Mouse (Mus musculus) kidney, embryonic 14.5 days (tissue): ENCODE results near the gene Hmcn2. TPM values are rescaled to one million over a fixed set of nuclear protein-coding genes. Genes with fewer than 3 reads are reported as not detected.
A peak's percentile ranks its signal among the peaks of the same experiment; 100 is the strongest.

Experiments used
- ATAC-seq: fragments of 200-750 bp; cut with Nextera tagmentation; 2 replicates; pipeline ENCODE4 v1.8.0; 2017; ENCODE audit warnings: moderate number of reproducible peaks, mild to moderate bottlenecking, moderate TSS enrichment, moderate library complexity; ENCODE audit not compliant: low FRiP score, low TSS enrichment
- H3K27ac ChIP-seq: fragments of 300-500 bp; sonication (generic); 2 replicates; pipeline ENCODE4 v1.5.1; 2014; ENCODE audit warnings: low read depth, mild to moderate bottlenecking, low read length, moderate library complexity, mixed read lengths
- H3K27me3 ChIP-seq: fragments of 300-500 bp; sonication (generic); 2 replicates; pipeline ENCODE4 v1.6.1; 2014; ENCODE audit warnings: mild to moderate bottlenecking, low read length; ENCODE audit not compliant: control insufficient read depth, insufficient read depth
- H3K36me3 ChIP-seq: fragments of 300-500 bp; sonication (generic); 2 replicates; pipeline ENCODE4 v1.6.1; 2014; ENCODE audit warnings: low read length, mixed read lengths; ENCODE audit not compliant: control insufficient read depth, insufficient read depth
- H3K4me1 ChIP-seq: fragments of 300-500 bp; sonication (generic); 2 replicates; pipeline ENCODE4 v1.6.1; 2014; ENCODE audit warnings: low read length, mixed read lengths; ENCODE audit not compliant: control insufficient read depth, insufficient read depth
- H3K4me2 ChIP-seq: fragments of 300-500 bp; sonication (generic); replicated peaks from 2 replicates; pipeline ENCODE4 v1.6.1; 2014; ENCODE audit warnings: low read depth, mild to moderate bottlenecking, low read length
- H3K4me3 ChIP-seq: fragments of 300-500 bp; sonication (generic); 2 replicates; pipeline ENCODE4 v1.5.1; 2014; ENCODE audit warnings: mild to moderate bottlenecking, low read length
- H3K9ac ChIP-seq: fragments of 300-500 bp; sonication (generic); 2 replicates; pipeline ENCODE4 v1.6.1; 2014; ENCODE audit warnings: low read depth, mild to moderate bottlenecking, low read length, moderate library complexity
- H3K9me3 ChIP-seq: fragments of 300-500 bp; sonication (generic); 2 replicates; pipeline ENCODE4 v1.6.1; 2016; ENCODE audit warnings: low read length; ENCODE audit not compliant: control insufficient read depth
- WGBS: fragments of 180-500 bp; shearing (Covaris S2); extraction: QIAGEN DNeasy Blood & Tissue Kit; methylation state at CpG from one replicate; pipeline ENCODE4 v1.1.7; 2014; 5-methylcytosine and 5-hydroxymethylcytosine counted together
- polyA plus RNA-seq: library from polyadenylated mRNA; unstranded; fragments of >200 nt; fragmentation: Nextera tagmentation; extraction: Ambion mirVana; gene quantifications from 2 replicates; pipeline ENCODE4 v1.2.1, GENCODE M21; 2014

Gene Hmcn2
- polyA plus RNA-seq, 1 experiment from 2014 or later = not detected

DNA sequence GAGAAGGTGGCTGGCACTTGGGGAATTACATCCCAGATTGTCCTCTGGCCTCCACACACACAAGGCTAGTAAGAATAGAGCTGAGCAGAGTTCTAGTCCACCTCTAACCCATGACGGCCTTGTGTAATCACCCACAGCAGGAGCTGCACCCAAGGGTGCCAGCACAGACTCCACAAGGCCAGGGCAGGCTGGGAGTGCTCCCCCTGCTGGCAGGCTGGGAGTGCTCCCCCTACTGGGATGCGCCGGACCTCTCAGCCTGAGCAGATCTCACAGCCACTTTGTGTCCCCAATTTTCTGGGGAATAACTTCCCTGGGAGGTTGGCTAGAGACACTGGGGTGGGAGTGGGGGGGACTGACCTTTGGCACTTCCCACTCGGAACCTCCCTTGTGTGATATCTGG lies 68.7 kb downstream of the Hmcn2 start:
- Histone ChIP-seq H3K4me1 (no peaks in the 10 kb centered on the region), H3K4me2 (no peak overlapping the region), H3K27me3 (no peaks in the 10 kb centered on the region), H3K36me3 (no peaks in the 10 kb centered on the region), H3K27ac (no peak overlapping the region), H3K9me3 (no peaks in the 10 kb centered on the region), H3K4me3 (no peak overlapping the region), H3K9ac (no peak overlapping the region)
- ATAC-seq = no peak
- 26% methylated on average over 4 of the region's 4 CpGs for WGBS

DNA sequence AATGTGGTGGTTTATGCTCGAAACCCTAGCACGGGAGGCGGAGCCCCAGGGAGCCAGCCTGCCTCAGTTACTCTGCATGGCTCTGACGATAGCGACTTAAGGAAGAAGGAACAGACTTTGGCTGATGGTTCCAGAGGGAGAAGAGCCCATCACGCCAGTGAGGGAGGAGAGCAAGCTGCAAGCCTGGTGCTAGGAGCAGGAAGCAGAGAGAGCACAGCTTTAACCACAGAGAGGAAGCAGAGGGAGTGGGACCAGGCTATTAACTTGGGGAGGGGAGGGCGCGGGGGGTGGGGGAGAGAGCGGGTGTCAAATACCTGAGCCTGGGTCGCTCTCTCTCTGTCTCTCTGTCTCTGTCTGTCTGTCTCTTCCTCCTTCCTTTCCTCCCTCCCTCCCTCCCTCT lies 102.8 kb downstream of the Hmcn2 start:
- H3K4me3 ChIP-seq = no peak overlapping the region
- no peaks in the 10 kb centered on the region for H3K36me3 ChIP-seq
- H3K4me2 ChIP-seq = no peak overlapping the region
- no peak overlapping the region for H3K27ac ChIP-seq
- no peaks in the 10 kb centered on the region for H3K4me1 ChIP-seq
- no peaks in the 10 kb centered on the region for H3K27me3 ChIP-seq
- no peak overlapping the region for H3K9ac ChIP-seq
- ATAC-seq = no peak
- WGBS = 54% methylated on average over 10 of the region's 10 CpGs
- H3K9me3 ChIP-seq = no peaks in the 10 kb centered on the region

DNA sequence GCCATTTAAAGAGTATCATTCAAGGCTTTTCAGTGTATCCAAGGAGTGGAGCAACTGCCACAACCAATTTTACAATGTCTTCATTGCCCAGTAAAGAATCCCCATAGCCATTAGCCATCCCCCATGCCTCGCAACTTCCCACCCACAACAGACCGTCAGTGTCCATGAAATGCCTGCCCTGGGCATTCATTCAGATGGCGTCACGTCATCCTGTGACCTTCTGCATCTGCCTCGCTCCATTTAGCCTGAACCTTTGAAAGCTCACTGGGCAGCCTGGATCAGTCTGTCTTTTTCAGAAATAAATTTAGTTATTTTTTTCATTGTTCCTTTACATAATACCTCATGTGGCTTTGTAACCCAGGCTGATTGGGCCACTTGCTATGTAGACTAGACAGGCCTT lies 103.8 kb downstream of the Hmcn2 start:
- 68% methylated on average over 5 of the region's 5 CpGs for WGBS
- Histone ChIP-seq H3K9me3 (no peaks in the 10 kb centered on the region), H3K9ac (no peak overlapping the region), H3K27ac (no peak overlapping the region), H3K36me3 (no peaks in the 10 kb centered on the region), H3K27me3 (no peaks in the 10 kb centered on the region), H3K4me1 (no peaks in the 10 kb centered on the region), H3K4me3 (no peak overlapping the region), H3K4me2 (no peak overlapping the region)
- ATAC-seq = no peak

DNA sequence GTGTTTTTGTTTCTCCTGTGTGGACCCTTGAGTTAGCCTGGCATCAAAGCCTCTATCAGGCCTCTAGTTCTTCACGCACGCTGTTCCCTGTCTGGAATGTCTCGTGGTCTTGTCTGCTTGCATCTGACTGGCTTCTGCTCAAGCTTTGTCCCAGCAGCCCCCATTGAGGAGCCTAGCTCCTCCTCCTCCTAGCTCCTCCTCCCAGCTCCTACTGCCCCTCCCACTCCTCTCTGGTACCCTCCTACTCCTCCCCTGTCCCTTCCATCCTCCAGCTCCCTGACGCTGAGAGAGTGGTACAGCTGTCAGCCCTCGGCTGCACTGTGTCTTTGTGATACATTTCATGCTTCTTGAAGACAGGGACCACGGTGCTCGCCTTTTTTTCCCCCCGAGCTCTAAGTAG lies 104.4 kb downstream of the Hmcn2 start:
- no peak overlapping the region for H3K4me2 ChIP-seq
- WGBS = 20% methylated on average over 8 of the region's 8 CpGs
- no peaks in the 10 kb centered on the region for H3K9me3 ChIP-seq
- ATAC-seq = no peak
- H3K4me1 ChIP-seq = no peaks in the 10 kb centered on the region
- H3K4me3 ChIP-seq = no peak overlapping the region
- H3K27ac ChIP-seq = no peak overlapping the region
- no peak overlapping the region for H3K9ac ChIP-seq
- H3K27me3 ChIP-seq = no peaks in the 10 kb centered on the region
- H3K36me3 ChIP-seq = no peaks in the 10 kb centered on the region

DNA sequence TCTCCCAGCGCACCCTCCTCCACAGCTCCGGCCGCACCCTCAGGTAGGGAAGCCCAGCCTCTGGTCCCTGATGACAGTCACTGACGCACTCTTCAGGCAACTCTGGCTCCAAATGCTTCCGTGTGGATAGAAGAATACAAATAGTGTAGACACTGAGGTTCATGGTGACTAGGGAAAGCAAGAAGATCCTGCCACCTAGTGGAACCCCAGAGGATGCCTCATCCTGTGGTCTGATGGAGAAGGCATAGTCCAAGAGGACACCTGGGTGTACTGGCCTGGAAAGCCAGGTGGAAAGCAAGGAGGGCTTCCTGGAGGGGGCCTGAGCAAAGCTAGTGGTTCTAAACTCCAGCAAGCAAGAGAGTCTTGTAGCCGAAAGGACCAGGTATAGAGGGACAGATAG lies 106.7 kb downstream of the Hmcn2 start:
- 79% methylated on average over 6 of the region's 6 CpGs for WGBS
- no peaks in the 10 kb centered on the region for H3K4me1 ChIP-seq
- H3K27ac ChIP-seq = no peak overlapping the region
- ATAC-seq = no peak
- H3K4me3 ChIP-seq = no peak overlapping the region
- no peak overlapping the region for H3K9ac ChIP-seq
- no peaks in the 10 kb centered on the region for H3K27me3 ChIP-seq
- no peaks in the 10 kb centered on the region for H3K36me3 ChIP-seq
- no peak overlapping the region for H3K4me2 ChIP-seq
- H3K9me3 ChIP-seq = no peaks in the 10 kb centered on the region

DNA sequence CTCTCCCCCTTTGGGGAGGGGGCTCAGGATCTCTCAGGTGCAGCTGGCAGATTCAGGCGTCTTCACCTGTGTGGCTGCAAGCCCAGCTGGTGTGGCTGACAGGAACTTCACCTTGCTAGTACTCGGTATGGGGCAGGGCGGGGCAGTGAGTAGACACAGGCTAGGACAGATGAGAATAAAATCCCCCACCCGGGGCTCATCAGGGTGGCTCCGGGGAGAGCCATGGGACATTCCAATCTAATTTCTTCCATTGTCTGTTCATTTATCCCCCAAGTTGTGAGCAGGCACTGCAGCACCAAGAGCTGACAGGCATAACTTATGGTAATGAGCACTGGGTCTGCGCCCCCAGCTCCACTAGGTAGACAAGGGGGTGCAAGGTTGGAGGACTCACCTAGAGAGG lies 108.4 kb downstream of the Hmcn2 start:
- Histone ChIP-seq H3K4me2 (no peak overlapping the region), H3K9ac (no peak overlapping the region), H3K4me1 (no peaks in the 10 kb centered on the region), H3K9me3 (no peaks in the 10 kb centered on the region), H3K27ac (no peak overlapping the region), H3K36me3 (no peaks in the 10 kb centered on the region), H3K27me3 (no peaks in the 10 kb centered on the region), H3K4me3 (no peak overlapping the region)
- no peak for ATAC-seq
- WGBS = 60% methylated on average over 6 of the region's 6 CpGs

DNA sequence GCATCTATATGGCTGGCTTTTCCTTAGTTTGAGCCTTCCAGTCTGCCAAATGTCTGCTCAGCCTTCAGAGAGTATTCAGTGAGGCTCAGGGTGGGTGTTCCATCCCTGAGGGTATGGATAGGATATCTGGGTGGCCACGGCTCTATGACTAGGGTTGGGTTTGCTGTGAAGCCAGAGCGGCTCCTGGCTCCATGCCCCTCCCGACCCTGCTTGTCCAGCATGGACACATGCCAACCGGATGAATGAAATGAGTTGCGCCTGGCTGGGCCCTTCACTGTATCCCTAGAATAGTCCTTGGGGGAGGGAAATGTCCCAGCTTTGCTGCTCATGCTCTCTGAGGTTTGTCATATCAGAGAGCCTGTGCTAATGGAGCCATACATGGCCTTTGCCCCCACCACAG lies 117.3 kb downstream of the Hmcn2 start:
- 88% methylated on average over 5 of the region's 5 CpGs for WGBS
- H3K27me3 ChIP-seq = 0 out of 2 replicates have a peak, but pooled peaks cover 5% of the 10 kb centered on the region
- H3K4me1 ChIP-seq = no peaks in the 10 kb centered on the region
- no peak overlapping the region for H3K9ac ChIP-seq
- H3K4me2 ChIP-seq = no peak overlapping the region
- no peak overlapping the region for H3K4me3 ChIP-seq
- ATAC-seq = no peak
- no peaks in the 10 kb centered on the region for H3K9me3 ChIP-seq
- no peak overlapping the region for H3K27ac ChIP-seq
- no peaks in the 10 kb centered on the region for H3K36me3 ChIP-seq

DNA sequence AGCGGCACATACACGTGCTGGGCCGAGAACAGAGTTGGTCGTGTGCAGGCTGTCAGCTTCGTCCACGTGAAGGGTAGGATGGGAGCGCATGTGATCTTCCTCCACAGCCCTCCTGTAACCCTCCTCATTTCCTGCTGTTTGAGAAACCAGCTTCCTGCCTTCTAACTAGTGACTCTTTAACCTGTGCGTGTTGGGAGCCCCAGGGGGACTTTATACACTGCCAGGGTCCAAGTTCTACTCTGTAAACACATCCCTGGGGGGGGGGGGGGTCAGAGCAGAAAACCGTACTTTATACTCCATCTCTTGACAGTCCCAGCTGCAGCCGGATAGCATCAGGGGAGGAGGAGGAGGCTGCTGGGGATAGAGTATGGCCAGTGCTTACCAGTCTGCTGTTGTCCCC lies 120.5 kb downstream of the Hmcn2 start:
- WGBS = 54% methylated on average over 10 of the region's 10 CpGs
- Histone ChIP-seq H3K4me2 (no peak overlapping the region), H3K27ac (no peak overlapping the region), H3K4me1 (no peaks in the 10 kb centered on the region), H3K4me3 (no peak overlapping the region), H3K9me3 (no peaks in the 10 kb centered on the region), H3K36me3 (no peaks in the 10 kb centered on the region), H3K27me3 (no peaks in the 10 kb centered on the region), H3K9ac (no peak overlapping the region)
- ATAC-seq = no peak

DNA sequence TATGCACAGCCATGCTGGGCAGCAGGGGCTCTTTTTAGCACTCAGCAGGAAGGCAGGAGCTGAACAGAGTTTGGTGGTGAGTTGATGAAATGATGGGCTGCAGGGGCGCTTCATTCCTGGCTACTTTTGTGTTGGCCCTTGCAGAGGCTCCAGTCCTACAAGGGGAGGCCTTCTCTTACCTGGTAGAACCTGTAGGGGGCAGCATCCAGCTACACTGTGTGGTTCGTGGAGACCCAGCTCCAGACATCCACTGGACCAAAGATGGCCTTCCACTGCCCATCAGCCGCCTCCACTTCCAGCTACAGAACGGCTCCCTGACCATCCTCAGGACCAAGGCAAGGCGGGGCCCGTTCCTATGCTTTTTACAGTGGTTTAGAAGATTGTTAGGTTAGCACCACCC lies 121.4 kb downstream of the Hmcn2 start:
- H3K4me1 ChIP-seq = no peaks in the 10 kb centered on the region
- H3K27me3 ChIP-seq = no peaks in the 10 kb centered on the region
- 26% methylated on average over 6 of the region's 6 CpGs for WGBS
- no peaks in the 10 kb centered on the region for H3K36me3 ChIP-seq
- no peak overlapping the region for H3K4me2 ChIP-seq
- ATAC-seq = 0 out of 2 replicates have a peak, but pooled peaks have one; percentile 30
- H3K4me3 ChIP-seq = no peak overlapping the region
- H3K9ac ChIP-seq = no peak overlapping the region
- no peak overlapping the region for H3K27ac ChIP-seq
- H3K9me3 ChIP-seq = no peaks in the 10 kb centered on the region
